Mouse (Mus musculus) layer of hippocampus, postnatal 14 days (tissue): ENCODE measurements around the gene Slc22a5. TPM values are rescaled to one million over a fixed set of nuclear protein-coding genes. Genes with fewer than 3 reads are reported as not detected.
A peak's percentile ranks its signal among the peaks of the same experiment; 100 is the strongest.
"Not testable (repeated sequence)": the region's sequence is repeated elsewhere in the genome, so short reads cannot be mapped to it uniquely, and the experiment has no call there.

Experiments
- DNase-seq, 2 experiments: peaks; one replicate each; pipeline ENCODE4 v3.0.0; 2021 to 2022; ENCODE audit warnings: low spot score in 2 of 2, mixed read lengths in 1 of 2
- total RNA-seq, 2 experiments: library from RNA; stranded (reverse); gene quantifications; 2 replicates each; pipeline ENCODE4 v1.2.3; 2021

Slc22a5 gene
- total RNA-seq, 2 experiments from 2014 or later, result 12.4 to 13.5 TPM

- DNase-seq, result no peak
Observed at GRCm38 (mm10) chr11:53889091-53889645, 2.3 kb downstream of the Slc22a5 start.

- no peak for DNase-seq
Observed at GRCm38 (mm10) chr11:53888242-53888641, 3.2 kb downstream of the Slc22a5 start.

- DNase-seq, result no peak
Observed at GRCm38 (mm10) chr11:53883287-53883686, 8.2 kb downstream of the Slc22a5 start.

- not testable (repeated sequence) for DNase-seq
Observed at GRCm38 (mm10) chr11:53878096-53878495, 13.4 kb downstream of the Slc22a5 start.

- no peak for DNase-seq
Observed at GRCm38 (mm10) chr11:53876488-53876887, 15.0 kb downstream of the Slc22a5 start.

- DNase-seq, result no peak
Observed at GRCm38 (mm10) chr11:53874706-53875105, 16.8 kb downstream of the Slc22a5 start.

- DNase-seq, result not testable (repeated sequence)
Observed at GRCm38 (mm10) chr11:53873909-53874704, 17.4 kb downstream of the Slc22a5 start.

- no peak for DNase-seq
Observed at GRCm38 (mm10) chr11:53871786-53872507, 19.5 kb downstream of the Slc22a5 start.

- DNase-seq, result no peak
Observed at GRCm38 (mm10) chr11:53869172-53869571, 22.3 kb downstream of the Slc22a5 start.

- not testable (repeated sequence) for DNase-seq
Observed at GRCm38 (mm10) chr11:53868323-53868722, 23.1 kb downstream of the Slc22a5 start.

- DNase-seq, result not testable (repeated sequence)
Observed at GRCm38 (mm10) chr11:53864724-53865310, 26.6 kb downstream of the Slc22a5 start.

GRCm38 (mm10) chr11:53860944-53861343 is 30.5 kb downstream of the Slc22a5 start:
- not testable (repeated sequence) for DNase-seq

- DNase-seq, result not testable (repeated sequence)
Observed at GRCm38 (mm10) chr11:53858761-53859580, 32.5 kb downstream of the Slc22a5 start, which contains the start of gene Gm12216. Gene Gm12216 (minus strand): TSS chr11:53859256.

- DNase-seq, result no peak
Observed at GRCm38 (mm10) chr11:53858058-53858760, 33.3 kb downstream of the Slc22a5 start.

- no peak for DNase-seq
Observed at GRCm38 (mm10) chr11:53853665-53854064, 37.8 kb downstream of the Slc22a5 start.

GRCm38 (mm10) chr11:53851795-53852194 is 39.7 kb downstream of the Slc22a5 start:
- no peak for DNase-seq

- peak; percentile 63 to 73 for DNase-seq
Observed at GRCm38 (mm10) chr11:53849588-53850320, 41.7 kb downstream of the Slc22a5 start.

GRCm38 (mm10) chr11:53845680-53846079 is 45.8 kb downstream of the Slc22a5 start:
- no peak for DNase-seq

GRCm38 (mm10) chr11:53843106-53843505 is 48.4 kb downstream of the Slc22a5 start:
- DNase-seq, result peak in 1 of 2 experiments; percentile 39
